Mouse (Mus musculus): ENCODE results near the gene Gm19684.
"Not testable (repeated sequence)": the region's sequence is repeated elsewhere in the genome, so short reads cannot be mapped to it uniquely, and the experiment has no call there.

Gene Gm19684

DNA sequence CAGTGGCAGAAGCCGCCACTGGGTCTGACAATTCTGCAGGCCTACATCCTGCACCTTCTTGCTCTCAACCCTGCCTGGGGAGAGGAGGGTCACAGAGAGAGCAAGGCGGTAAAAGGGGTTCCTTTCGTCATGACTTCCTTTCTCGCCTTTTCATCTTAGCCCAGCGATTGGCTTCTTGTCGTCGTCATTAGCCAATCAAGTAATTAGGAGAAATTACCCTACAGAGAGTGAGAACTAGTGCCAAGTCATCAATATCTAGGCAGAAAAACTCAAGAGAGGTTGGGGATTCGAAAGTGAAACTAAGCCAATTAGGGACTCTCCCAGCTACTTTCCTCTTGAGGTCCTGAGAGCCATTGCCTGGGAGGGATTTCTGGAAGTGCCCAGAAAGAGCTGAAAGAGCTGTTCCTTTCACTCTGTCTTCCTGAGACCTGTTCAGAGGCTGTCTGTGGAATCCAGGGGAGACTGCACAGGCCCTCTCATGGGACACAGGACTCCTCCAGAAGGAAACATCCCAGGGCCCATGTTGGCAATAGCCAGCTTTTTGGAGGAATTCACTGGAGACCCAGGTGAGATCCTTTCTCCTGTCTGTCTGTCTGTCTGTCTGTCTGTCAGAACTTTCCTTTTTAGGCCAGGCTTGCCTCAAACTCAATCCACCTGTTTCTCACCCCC is at the start of gene Gm19684:
Gm19684 (plus strand) TSS at position 327 of the 669 bp plus-strand sequence.
- DNase-seq (ENCODE audit: extremely low spot score, low read depth, low spot score) = not testable (repeated sequence)

DNA sequence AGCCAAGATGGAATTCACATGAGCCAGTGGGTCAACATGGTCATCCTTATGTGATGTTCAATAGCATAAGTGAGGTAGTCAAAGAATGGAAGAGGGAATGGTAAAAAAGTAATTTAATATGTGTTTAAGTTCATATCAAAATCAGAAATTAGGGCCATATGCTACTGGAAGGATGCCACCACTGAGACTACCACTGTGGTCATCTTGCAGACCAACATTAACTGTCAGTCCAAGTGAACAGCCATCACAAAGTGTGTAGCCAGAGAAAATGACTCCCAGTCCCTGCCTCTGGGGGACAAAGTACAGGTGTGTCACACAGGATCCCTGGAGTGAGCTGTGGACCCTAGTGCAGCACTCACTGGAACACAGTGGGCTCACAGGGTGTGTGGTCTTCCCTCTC is 39.6 kb upstream of the Gm19684 start:
- not testable (repeated sequence) for DNase-seq (ENCODE audit: extremely low spot score, low read depth, low spot score)

- DNase-seq (ENCODE audit: extremely low spot score, low read depth, low spot score) = not testable (repeated sequence)
These were observed 38.8 kb upstream of the Gm19684 start for GRCm38 (mm10) chr17:36082519-36083232.

DNA sequence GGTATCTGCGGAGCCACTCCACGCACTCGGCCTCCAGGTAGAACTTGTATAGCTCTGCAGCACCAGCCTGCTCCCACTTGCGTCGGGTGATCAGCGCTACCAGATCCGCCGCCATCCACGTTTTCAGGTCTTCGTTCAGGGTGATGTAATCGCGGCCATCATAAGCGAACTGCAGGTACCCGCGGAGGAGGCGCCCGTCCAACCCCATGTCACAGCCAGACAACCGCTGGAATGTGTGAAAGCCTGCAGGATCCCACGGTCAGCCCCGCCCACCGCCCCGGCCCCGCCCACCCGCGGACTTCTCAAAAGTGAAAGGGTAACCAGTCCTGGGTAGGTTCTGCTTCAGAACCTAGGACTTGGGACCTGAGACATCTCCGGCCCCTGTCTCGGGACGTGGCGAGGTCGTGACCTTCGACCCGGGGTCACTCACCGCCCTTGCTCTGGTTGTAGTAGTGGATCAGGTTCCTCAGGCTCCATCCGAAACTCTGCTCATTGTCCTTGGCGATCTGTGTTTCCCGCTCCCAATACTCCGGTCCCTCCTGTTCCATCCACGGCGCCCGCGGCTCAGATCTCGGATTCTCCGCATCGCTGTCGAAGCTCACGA is 38.1 kb upstream of the Gm19684 start:
- peak; percentile 5 for DNase-seq (ENCODE audit: extremely low spot score, low read depth, low spot score)

DNA sequence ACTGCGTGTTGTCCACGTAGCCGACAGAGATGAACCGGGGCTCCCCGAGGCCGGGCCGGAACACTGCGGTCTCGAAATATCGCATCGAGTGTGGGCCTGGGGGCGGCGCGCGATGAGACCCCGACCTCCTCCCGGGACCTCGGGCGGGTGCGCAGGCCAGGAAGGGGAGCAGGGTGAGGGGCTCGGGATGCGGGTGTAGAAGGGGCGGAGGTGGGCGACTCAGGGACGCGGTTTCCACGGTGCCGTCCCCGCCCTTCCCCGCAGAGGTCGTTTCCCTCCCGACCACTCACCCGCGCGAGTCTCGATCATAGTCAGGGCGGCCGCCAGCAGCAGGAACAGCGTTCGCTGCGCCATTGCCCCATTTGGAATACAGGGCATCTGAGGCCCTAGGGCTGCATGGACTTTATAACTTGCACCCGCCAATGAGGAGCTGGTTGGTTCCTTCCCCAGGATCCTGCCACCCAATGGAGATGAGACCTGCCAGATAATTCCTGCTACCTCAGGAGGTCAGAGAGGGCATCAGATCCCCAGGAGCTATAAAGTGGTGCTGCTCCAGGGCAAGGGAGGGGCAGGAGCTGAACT is 37.5 kb upstream of the Gm19684 start:
- DNase-seq (ENCODE audit: extremely low spot score, low read depth, low spot score) = no peak

- not testable (repeated sequence) for DNase-seq (ENCODE audit: extremely low spot score, low read depth, low spot score)
These were observed 35.5 kb upstream of the Gm19684 start for GRCm38 (mm10) chr17:36085976-36086375.

- not testable (repeated sequence) for DNase-seq (ENCODE audit: extremely low spot score, low read depth, low spot score)
These were observed 29.5 kb upstream of the Gm19684 start for GRCm38 (mm10) chr17:36091933-36092332.

DNA sequence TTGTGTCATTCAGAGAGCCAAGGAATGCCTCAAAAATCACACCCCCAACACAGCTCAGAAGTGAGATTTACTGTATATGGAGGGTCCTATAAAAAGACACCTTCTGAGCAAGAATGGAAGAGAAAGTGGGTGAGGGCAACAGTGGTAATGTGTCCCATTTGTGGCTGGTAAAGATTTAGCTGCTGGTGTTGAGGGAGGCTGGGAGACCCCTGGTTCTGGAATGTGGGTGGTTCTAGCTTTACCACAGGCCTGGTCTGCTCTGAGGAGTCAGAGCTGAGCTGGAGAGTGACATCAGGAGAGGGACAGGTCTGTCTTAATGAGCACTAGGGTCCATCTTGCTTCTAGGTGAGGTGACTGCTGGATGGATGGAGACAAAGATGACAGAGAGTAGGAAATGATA is 29.0 kb upstream of the Gm19684 start:
- DNase-seq (ENCODE audit: extremely low spot score, low read depth, low spot score) = not testable (repeated sequence)

GRCm38 (mm10) chr17:36093936-36094335 is 27.5 kb upstream of the Gm19684 start:
- DNase-seq (ENCODE audit: extremely low spot score, low read depth, low spot score) = no peak

GRCm38 (mm10) chr17:36099603-36100002 is 21.9 kb upstream of the Gm19684 start:
- DNase-seq (ENCODE audit: extremely low spot score, low read depth, low spot score) = not testable (repeated sequence)

GRCm38 (mm10) chr17:36102091-36102490 is 19.4 kb upstream of the Gm19684 start:
- DNase-seq (ENCODE audit: extremely low spot score, low read depth, low spot score) = not testable (repeated sequence)

DNA sequence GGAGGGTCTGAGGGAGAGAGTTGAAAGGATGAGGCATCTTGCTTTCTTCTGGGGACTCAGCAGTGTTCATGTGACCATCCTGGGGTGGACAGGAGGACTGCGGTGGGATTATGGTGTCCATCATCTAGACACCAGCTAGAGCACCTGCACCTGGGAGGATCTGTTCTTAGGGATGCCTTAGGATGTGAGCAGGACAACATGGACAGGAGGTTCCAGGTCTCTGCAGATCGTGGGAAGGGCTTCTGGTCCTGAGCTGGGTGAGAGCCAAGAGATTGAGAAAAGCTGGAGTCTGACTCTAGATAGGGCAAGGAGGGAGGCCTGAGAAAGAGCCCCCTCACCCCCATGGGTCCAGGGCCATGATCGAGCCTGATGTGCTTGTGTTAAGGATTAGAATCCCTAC is 11.3 kb upstream of the Gm19684 start:
- DNase-seq (ENCODE audit: extremely low spot score, low read depth, low spot score) = not testable (repeated sequence)

- DNase-seq (ENCODE audit: extremely low spot score, low read depth, low spot score) = not testable (repeated sequence)
These were observed 10.6 kb upstream of the Gm19684 start for GRCm38 (mm10) chr17:36110641-36111509.

GRCm38 (mm10) chr17:36111510-36111868 is 10.0 kb upstream of the Gm19684 start:
- not testable (repeated sequence) for DNase-seq (ENCODE audit: extremely low spot score, low read depth, low spot score)

DNA sequence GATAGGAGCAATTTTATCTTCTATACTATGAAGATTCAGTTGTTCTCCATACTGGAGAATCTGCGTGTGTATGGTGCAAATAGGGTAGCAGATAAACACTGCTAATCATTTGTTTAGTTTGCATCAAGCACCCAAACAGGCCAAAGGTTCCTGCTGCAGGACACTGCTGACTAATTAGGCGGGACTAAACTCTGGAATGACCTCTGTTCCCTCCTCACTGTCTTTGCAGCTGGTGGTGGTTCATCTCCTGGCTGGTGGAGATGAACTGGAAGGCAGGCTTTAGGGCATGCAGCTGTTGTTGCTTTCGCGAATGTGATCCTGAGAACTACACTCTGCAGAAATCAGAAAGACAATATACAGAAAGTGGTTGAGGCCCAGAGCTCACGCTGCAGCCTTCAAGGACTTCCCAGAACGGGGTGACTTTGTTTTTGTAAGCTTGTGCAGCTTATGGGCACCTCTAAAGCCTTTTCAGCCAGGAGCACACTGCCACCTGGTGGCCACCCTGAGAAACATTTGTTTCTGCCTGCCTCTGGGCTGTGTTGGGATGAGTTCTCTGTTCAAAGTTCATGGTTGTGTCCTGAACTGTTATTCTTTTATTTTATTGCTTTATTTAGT is 7.4 kb upstream of the Gm19684 start:
- peak; percentile 10 for DNase-seq (ENCODE audit: extremely low spot score, low read depth, low spot score)

DNA sequence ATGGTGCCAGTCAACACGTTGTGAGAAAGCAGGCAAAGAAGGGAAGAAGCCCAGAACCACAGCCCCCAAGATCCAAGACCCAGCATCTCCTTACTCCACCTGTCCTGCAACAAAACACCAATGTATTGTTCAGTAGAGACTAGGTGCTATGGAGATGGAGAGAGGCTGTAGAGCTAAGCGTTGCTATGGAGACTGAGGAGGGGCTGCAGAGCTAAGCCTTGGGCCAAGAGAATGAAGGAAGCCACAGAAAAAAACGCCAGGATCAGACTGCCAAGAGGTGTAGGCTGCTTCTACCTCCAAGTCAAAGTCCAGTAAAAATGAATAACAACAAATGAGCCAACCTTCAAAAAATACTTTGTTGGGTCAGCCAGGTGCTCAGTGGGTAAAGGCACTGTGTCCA is 4.9 kb upstream of the Gm19684 start:
- not testable (repeated sequence) for DNase-seq (ENCODE audit: extremely low spot score, low read depth, low spot score)

- DNase-seq (ENCODE audit: extremely low spot score, low read depth, low spot score) = not testable (repeated sequence)
These were observed 639 bp upstream of the Gm19684 start for GRCm38 (mm10) chr17:36120839-36121238.

- not testable (repeated sequence) for DNase-seq (ENCODE audit: extremely low spot score, low read depth, low spot score)
These were observed 2.6 kb downstream of the Gm19684 start for GRCm38 (mm10) chr17:36124111-36124510.

- not testable (repeated sequence) for DNase-seq (ENCODE audit: extremely low spot score, low read depth, low spot score)
These were observed 7.0 kb downstream of the Gm19684 start for GRCm38 (mm10) chr17:36128525-36128924.

Data from hindlimb bud, embryonic 11.5 days (tissue).